Mouse (Mus musculus) spleen, postnatal 14 days (tissue): ENCODE data around the gene Shc2.

ENCODE experiments used
- DNase-seq, 2 experiments: peaks; one replicate each; pipeline ENCODE4 v3.0.0; 2021 to 2022; ENCODE audit warnings: low spot score in 2 of 2

Gene Shc2

GRCm38 (mm10) chr10:79615860-79616259 lies 21.9 kb downstream of the Shc2 start:
- DNase-seq = no peak

GRCm38 (mm10) chr10:79614305-79614643 lies 23.4 kb downstream of the Shc2 start:
- DNase-seq = no peak

GRCm38 (mm10) chr10:79613578-79614304 lies 24.0 kb downstream of the Shc2 start, which contains the start of gene C2cd4c:
C2cd4c (minus strand) TSS chr10:79614025.
- no peak for DNase-seq

- no peak for DNase-seq
Observed at GRCm38 (mm10) chr10:79612192-79613135, 25.3 kb downstream of the Shc2 start.

GRCm38 (mm10) chr10:79611296-79611695 lies 26.4 kb downstream of the Shc2 start:
- DNase-seq = no peak

GRCm38 (mm10) chr10:79609276-79609675 lies 28.4 kb downstream of the Shc2 start:
- no peak for DNase-seq

- DNase-seq = no peak
Observed at GRCm38 (mm10) chr10:79607892-79608291, 29.8 kb downstream of the Shc2 start.

- no peak for DNase-seq
Observed at GRCm38 (mm10) chr10:79606537-79606936, 31.2 kb downstream of the Shc2 start.

- DNase-seq = no peak
Observed at GRCm38 (mm10) chr10:79597936-79598230, 39.8 kb downstream of the Shc2 start.

- DNase-seq = no peak
Observed at GRCm38 (mm10) chr10:79597051-79597935, 40.4 kb downstream of the Shc2 start.

- no peak for DNase-seq
Observed at GRCm38 (mm10) chr10:79595590-79595929, 42.2 kb downstream of the Shc2 start.

GRCm38 (mm10) chr10:79594872-79595589 lies 42.7 kb downstream of the Shc2 start:
- peak in 1 of 2 experiments; percentile 9 for DNase-seq

GRCm38 (mm10) chr10:79594111-79594510 lies 43.6 kb downstream of the Shc2 start:
- DNase-seq = no peak

GRCm38 (mm10) chr10:79590702-79591101 lies 47.0 kb downstream of the Shc2 start:
- no peak for DNase-seq

GRCm38 (mm10) chr10:79587752-79588126 lies 50.0 kb downstream of the Shc2 start:
- DNase-seq = no peak

- DNase-seq = no peak
Observed at GRCm38 (mm10) chr10:79587061-79587751, 50.5 kb downstream of the Shc2 start, which contains the start of gene Theg. Theg (minus strand) TSS chr10:79587331.

GRCm38 (mm10) chr10:79586243-79586642 lies 51.5 kb downstream of the Shc2 start:
- no peak for DNase-seq

- no peak for DNase-seq
Observed at GRCm38 (mm10) chr10:79585723-79586122, 52.0 kb downstream of the Shc2 start.

GRCm38 (mm10) chr10:79585136-79585535 lies 52.6 kb downstream of the Shc2 start:
- no peak for DNase-seq

GRCm38 (mm10) chr10:79584426-79584825 lies 53.3 kb downstream of the Shc2 start:
- DNase-seq = peak in 1 of 2 experiments; percentile 7

- DNase-seq = no peak
Observed at GRCm38 (mm10) chr10:79584021-79584420, 53.7 kb downstream of the Shc2 start.
